Mouse (Mus musculus) hindbrain, embryonic 10.5 days (tissue): ENCODE measurements around the gene Sema4b. TPM values are rescaled to one million over a fixed set of nuclear protein-coding genes. Genes with fewer than 3 reads are reported as not detected.

Experiments used
- DNase-seq: peaks from one replicate; pipeline ENCODE4 v3.0.0-alpha.2; 2017; ENCODE audit warnings: low spot score
- H3K27ac ChIP-seq: fragments of 300-500 bp; sonication (generic); 2 replicates; pipeline ENCODE4 v1.5.1; 2016; ENCODE audit warnings: mild to moderate bottlenecking, moderate library complexity
- H3K27me3 ChIP-seq: fragments of 300-500 bp; sonication (generic); 2 replicates; pipeline ENCODE4 v1.6.1; 2016; ENCODE audit warnings: mild to moderate bottlenecking; ENCODE audit not compliant: poor library complexity, insufficient read depth, severe bottlenecking
- H3K36me3 ChIP-seq: fragments of 300-500 bp; sonication (generic); 2 replicates; pipeline ENCODE4 v1.6.1; 2016; ENCODE audit warnings: mild to moderate bottlenecking, moderate library complexity
- H3K4me1 ChIP-seq: fragments of 300-500 bp; sonication (generic); replicated peaks from 2 replicates; pipeline ENCODE4 v1.6.1; 2016; ENCODE audit warnings: mild to moderate bottlenecking
- H3K4me3 ChIP-seq: fragments of 300-500 bp; sonication (generic); 2 replicates; pipeline ENCODE4 v1.5.1; 2016; ENCODE audit warnings: mild to moderate bottlenecking, moderate library complexity
- H3K9me3 ChIP-seq: fragments of 300-500 bp; sonication (generic); 2 replicates; pipeline ENCODE4 v1.6.1; 2016; ENCODE audit warnings: mild to moderate bottlenecking, moderate library complexity
- WGBS: fragments of 180-500 bp; shearing (Covaris S2); methylation state at CpG from one replicate; pipeline ENCODE4 v1.1.7; 2016; 5-methylcytosine and 5-hydroxymethylcytosine counted together
- polyA plus RNA-seq: library from polyadenylated mRNA; unstranded; fragments of >200 nt; fragmentation: Nextera tagmentation; extraction: Ambion mirVana; gene quantifications from 2 replicates; pipeline ENCODE4 v1.2.1, GENCODE M21; 2016

Sema4b gene
- polyA plus RNA-seq, 1 experiment from 2014 or later: 17.5 TPM

GRCm38 (mm10) chr7:80269751-80270255 lies 83.2 kb downstream of the Sema4b start:
- H3K4me1 ChIP-seq: peaks cover 21% of the 10 kb centered on the region
- no peaks in the 10 kb centered on the region for H3K27me3 ChIP-seq
- H3K27ac ChIP-seq: peak overlapping the region; percentile 86
- peak overlapping the region; percentile 87 for H3K4me3 ChIP-seq
- no peak for DNase-seq
- H3K36me3 ChIP-seq: peaks cover 55% of the 10 kb centered on the region
- H3K9me3 ChIP-seq: peaks cover 15% of the 10 kb centered on the region
- 1% methylated on average over 23 of the region's 23 CpGs for WGBS

- Histone ChIP-seq H3K9me3 (peaks cover 21% of the 10 kb centered on the region), H3K36me3 (peaks cover 66% of the 10 kb centered on the region), H3K27ac (no peak overlapping the region), H3K27me3 (no peaks in the 10 kb centered on the region), H3K4me3 (no peak overlapping the region), H3K4me1 (peaks cover 19% of the 10 kb centered on the region)
- 88% methylated on average over 2 of the region's 2 CpGs for WGBS
- no peak for DNase-seq
These were observed 86.8 kb downstream of the Sema4b start for GRCm38 (mm10) chr7:80273456-80273855.

Other genes starting within 250 kb of the Sema4b start
- gene Zfp710, start 162.0 kb upstream of the Sema4b start, polyA plus RNA-seq: 37.5 and 39.3 TPM in 2 replicates
- 429 and 446 TPM in 2 replicates for gene Idh2, start 71.4 kb upstream of the Sema4b start, polyA plus RNA-seq
- gene Cib1, start 46.0 kb downstream of the Sema4b start, polyA plus RNA-seq: 74.8 and 79.6 TPM in 2 replicates
- 6.2 and 6.5 TPM in 2 replicates for gene Gdpgp1, start 46.0 kb downstream of the Sema4b start, polyA plus RNA-seq
- 0.70 and 0.98 TPM in 2 replicates for gene Ttll13, start 59.5 kb downstream of the Sema4b start, polyA plus RNA-seq
- 40.4 and 47.4 TPM in 2 replicates for gene Ngrn, start 74.4 kb downstream of the Sema4b start, polyA plus RNA-seq
- 16.6 and 19.6 TPM in 2 replicates for gene Vps33b, start 82.8 kb downstream of the Sema4b start, polyA plus RNA-seq
- gene Prc1, start 107.6 kb downstream of the Sema4b start, polyA plus RNA-seq: 175 and 232 TPM in 2 replicates
- 12.2 and 12.9 TPM in 2 replicates for gene Rccd1, start 137.6 kb downstream of the Sema4b start, polyA plus RNA-seq
- gene Unc45a, start 154.2 kb downstream of the Sema4b start, polyA plus RNA-seq: 46.2 and 54.6 TPM in 2 replicates
- gene Hddc3, start 156.3 kb downstream of the Sema4b start, polyA plus RNA-seq: 19.6 and 26.3 TPM in 2 replicates
- 17.7 TPM in 2 replicates for gene Man2a2, start 184.5 kb downstream of the Sema4b start, polyA plus RNA-seq
- 10.4 and 11.6 TPM in 2 replicates for gene Fes, start 201.1 kb downstream of the Sema4b start, polyA plus RNA-seq
- 4.6 and 5.2 TPM in 2 replicates for gene Furin, start 218.6 kb downstream of the Sema4b start, polyA plus RNA-seq